Mouse (Mus musculus): ENCODE data around the gene Defb22.

The Defb22 gene

DNA sequence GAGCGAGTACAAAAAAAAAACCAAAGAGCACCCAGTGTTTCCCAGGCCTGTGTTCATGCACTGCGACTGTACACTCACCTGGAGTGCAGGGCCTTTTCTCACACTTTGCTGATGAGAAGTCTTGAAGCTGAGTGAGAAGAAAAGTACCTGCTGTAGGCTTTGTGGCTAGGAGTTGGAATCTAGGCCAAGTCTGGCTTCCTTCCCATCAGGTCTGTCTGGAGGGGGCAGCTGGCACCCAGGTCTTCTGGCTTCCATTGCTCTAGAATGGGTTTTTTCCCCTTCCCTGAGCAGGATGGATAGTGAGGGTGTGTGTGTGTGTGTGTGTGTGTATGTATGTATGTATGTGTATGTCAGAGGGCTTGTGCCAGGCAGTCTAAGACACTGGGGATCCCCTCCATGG is 50.1 kb downstream of the Defb22 start:
- DNase-seq (ENCODE audit: low spot score in 2 of 2), result no peak

DNA sequence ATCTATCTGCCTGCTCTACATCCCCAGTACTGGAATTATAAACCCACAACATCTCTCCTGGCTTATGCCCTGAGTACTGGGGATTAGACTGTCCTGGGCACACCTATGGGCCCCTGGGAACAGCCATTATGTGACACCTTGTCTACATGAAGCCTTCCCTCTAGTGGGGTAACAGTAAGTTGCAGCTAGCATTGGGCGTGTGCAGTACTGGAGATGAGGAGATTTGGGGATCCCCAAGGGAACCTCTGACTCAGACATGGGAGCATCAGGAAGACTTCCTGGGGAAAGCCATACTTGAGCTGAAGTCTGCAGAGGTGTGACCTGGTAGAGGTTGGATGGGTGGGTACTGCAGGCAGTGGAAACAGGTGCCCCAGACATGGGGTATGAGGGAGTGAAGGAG is 51.0 kb downstream of the Defb22 start:
- no peak for DNase-seq (ENCODE audit: low spot score in 2 of 2)

DNA sequence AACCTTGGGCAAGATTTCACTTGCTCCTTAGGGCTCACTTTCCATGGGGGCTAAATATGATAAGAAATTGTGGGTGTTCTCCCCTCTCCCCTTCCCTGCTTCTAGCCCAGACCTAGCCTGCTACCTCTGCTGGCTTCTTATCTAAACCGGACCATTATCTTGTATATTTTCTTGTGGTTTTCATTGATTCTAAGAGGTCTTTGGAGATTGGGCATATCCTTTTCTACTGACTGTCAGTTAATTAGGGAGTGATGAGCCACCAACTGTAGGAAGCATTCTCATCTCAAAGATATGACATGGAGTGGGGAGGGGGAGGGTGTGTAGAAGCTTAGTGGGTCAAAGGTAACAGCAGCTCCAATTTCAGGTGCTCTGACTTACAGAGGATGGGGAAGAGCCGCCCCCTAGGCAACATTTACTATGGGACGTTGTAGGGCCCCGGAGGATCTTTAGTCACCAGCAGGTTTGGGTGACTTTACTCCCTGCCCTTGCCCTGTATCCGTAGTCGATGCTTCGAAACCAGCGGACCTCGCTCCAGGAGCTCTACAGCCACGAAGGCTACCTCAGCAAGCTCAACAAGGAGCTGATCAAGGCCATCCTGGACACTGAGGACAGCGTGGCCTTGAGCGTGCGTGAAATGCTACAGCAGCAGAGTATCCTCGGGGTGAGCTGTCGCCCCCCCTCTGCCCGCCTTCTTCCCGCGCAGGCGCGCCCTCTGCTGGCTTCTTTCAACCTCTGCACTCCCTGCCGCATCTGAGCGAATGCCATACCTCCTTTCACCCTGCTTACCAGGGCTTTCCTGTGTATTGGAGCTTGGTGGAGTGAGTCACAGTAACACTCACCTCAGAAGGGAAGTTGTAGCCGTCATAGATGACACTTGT is 52.7 kb downstream of the Defb22 start:
- peak; percentile 86 for DNase-seq (ENCODE audit: low spot score in 2 of 2)

DNA sequence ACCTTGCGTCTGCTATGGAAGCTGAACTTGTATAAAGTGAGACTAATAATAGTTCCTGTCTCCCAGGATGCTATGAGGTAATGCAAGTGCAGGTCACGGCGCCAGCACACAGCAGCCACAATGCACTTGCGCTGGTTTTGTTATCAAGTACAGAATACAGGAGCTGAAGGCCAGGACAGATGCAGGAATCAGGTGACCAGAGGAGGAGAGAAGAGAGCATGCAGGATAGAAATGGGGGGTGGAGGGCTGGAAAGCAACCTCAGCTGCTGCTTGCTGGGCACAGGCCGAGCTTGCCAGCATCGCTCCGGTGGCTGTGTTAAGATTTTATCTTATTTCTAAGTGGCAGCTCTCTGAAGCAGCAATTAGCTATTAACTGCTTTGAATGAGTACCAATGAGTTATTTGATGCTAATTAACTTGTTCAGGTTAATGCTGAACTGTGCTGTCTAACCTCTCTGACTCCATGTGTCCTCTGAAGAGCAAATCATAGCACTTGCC is 53.5 kb downstream of the Defb22 start:
- no peak for DNase-seq (ENCODE audit: low spot score in 2 of 2)
